Mouse (Mus musculus) kidney, adult 18-20 months (tissue): Measurements from ENCODE around the gene Surf4.
A peak's percentile ranks its signal among the peaks of the same experiment; 100 is the strongest.

Experiments used
- DNase-seq: peaks from one replicate; pipeline ENCODE4 v3.0.0; 2021

Surf4 gene

DNA sequence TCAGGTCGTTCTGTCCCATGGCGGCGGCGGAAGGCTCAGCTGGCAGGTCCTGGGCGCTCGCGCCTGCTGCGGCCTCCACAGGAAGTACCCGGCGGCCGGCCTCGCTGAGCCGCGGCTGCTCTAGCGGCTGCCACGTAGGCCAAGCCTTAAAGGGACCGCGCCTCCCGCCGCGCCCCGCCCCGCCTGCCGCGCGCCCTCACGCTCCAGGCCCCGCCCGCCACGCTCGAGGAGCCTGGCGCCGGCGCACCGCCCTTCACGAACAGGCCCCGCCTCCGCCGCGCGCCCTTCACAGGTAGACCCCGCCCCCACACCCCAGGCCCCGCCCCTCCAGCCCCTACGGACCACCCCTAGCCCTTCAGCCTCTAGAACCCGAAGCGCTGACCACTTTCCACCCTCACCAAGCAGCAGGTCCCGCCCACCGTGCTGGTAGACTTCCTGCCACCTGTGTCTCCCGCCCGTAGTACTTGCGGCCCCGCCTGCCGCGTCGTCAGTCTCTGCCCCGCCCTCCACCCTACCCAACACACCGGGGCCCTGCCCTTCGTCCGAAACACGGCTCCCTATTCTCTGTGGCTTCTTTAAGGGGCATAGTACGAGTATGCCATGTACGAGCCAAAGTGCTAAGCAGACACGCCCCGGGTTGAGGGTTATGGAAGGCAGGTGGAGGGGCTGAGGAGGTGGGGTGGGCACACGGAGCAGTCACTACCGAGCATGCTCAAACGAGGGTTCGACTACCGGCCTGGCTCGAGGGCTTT lies at the start of gene Surf4, which contains the start of gene Stkld1:
TSS of gene Surf4 (minus strand) at position 625 of the 752 bp plus-strand sequence.
TSS of gene Stkld1 (plus strand) at position 744 of the 752 bp plus-strand sequence.
- DNase-seq = peak; percentile 95

DNA sequence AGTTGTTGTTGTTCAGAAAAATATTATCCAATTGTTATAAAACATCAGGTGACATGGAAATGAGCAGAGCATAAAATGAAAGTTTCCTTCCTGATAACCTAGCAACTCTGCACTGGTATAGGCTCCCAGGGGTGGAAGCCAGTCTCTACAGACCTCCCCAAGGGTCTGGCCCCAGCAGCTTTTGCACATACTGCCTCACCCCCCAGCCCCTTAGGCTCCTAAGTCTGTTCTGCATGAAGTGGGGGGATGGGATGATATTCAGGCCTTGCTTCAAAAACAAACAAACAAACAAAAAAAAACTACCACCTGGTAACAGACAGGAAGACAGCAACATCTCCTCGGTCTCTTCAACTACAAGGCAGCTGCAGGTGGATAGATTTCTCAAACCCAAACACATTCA lies 46.6 kb upstream of the Surf4 start:
- no peak for DNase-seq

GRCm38 (mm10) chr2:26973960-26974359 lies 40.2 kb upstream of the Surf4 start:
- DNase-seq = no peak

GRCm38 (mm10) chr2:26973116-26973515 lies 39.4 kb upstream of the Surf4 start, which contains the start of gene Adamts13:
Adamts13 (plus strand) TSS chr2:26973416.
- DNase-seq = no peak

- DNase-seq = no peak
These were observed 33.5 kb upstream of the Surf4 start for GRCm38 (mm10) chr2:26967262-26967661.

DNA sequence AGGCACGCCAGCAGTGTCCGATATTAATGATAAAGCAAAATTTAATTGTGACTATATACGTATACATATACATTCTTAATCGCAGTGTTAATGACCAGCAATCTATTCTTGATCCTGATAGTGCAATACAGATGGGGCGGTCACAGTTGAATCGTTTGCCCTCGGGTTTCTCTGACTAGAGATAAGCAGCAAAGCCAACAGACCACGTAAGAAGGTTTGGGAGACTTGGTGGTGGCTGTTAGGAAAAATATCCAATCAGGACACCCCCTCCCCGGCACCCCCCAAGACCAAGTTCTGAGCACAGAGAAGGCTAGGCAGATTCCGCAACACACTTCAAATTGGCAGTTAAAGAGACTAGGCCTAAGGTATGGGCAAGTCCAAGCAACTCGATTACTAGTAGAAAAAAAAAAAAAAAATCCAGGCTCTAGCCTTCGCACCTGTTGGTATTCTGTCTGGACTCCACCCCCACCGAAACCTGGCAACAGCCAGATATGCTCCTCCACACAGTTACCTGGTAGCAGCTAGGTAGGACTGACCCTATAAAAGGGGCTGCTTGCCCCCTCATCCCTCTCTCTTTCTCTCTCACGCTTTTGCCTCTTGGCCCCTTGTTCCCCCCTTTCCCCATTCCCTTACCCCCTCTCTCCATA lies 31.1 kb upstream of the Surf4 start:
- no peak for DNase-seq

- DNase-seq = peak; percentile 94
These were observed 30.4 kb upstream of the Surf4 start, which contains the start of gene Rexo4 for GRCm38 (mm10) chr2:26963923-26964723. Rexo4 (minus strand) TSS chr2:26964386.

GRCm38 (mm10) chr2:26960756-26961155 lies 27.0 kb upstream of the Surf4 start:
- DNase-seq = peak; percentile 35

GRCm38 (mm10) chr2:26957488-26957859 lies 23.7 kb upstream of the Surf4 start:
- peak; percentile 16 for DNase-seq

DNA sequence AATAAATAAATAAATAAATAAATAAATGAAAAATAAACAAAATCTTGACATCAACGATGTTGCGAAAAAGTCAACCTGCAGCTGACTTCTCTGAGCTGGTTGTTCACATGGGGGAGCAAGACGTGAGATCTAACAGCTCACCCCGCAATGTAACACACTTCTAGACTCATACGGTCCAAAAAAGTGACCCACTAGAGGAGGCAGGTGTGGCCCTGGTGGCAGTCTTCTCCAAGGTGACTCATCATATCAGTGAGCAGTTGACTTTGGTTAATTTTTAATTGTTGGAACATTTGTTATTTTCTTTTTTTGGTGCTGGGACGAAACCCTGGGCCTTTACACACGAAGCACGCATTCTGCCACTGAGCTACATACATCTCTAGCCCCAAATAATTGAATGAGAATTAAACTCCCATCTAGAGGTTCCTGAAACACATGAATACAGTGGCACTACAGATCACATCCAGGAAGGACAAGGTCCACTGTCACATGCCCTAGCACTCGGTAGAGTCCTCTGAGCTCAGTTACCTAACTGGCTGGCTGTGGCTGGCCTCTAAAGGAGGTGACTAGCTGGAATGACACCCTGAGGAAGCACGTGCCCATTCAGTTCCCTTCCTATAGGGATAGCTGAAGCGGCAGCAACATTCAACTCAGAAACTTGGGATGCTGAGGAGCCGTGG lies 23.2 kb upstream of the Surf4 start:
- peak; percentile 22 for DNase-seq

GRCm38 (mm10) chr2:26954735-26955395 lies 21.1 kb upstream of the Surf4 start:
- DNase-seq = no peak

- no peak for DNase-seq
These were observed 19.1 kb upstream of the Surf4 start for GRCm38 (mm10) chr2:26952866-26953265.

DNA sequence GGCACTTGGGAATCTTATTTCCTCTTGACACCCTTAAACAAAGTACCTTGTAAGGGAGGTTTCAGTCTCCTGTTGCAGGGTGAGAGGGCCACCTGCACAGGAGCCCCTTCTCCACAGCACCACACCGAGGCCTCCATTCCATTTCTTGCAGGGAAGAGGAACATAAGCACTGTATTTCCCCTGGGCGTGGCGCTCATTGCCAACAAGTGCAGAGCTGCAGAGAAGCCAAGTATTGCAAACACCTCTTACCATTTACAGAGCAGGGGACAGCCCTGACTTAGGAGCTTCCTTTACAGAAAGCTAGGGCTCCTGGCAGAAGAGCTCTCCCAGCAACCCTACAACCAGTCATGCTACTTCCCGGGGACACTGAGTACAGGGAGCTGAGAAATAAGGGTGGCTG lies 18.5 kb upstream of the Surf4 start:
- DNase-seq = no peak

DNA sequence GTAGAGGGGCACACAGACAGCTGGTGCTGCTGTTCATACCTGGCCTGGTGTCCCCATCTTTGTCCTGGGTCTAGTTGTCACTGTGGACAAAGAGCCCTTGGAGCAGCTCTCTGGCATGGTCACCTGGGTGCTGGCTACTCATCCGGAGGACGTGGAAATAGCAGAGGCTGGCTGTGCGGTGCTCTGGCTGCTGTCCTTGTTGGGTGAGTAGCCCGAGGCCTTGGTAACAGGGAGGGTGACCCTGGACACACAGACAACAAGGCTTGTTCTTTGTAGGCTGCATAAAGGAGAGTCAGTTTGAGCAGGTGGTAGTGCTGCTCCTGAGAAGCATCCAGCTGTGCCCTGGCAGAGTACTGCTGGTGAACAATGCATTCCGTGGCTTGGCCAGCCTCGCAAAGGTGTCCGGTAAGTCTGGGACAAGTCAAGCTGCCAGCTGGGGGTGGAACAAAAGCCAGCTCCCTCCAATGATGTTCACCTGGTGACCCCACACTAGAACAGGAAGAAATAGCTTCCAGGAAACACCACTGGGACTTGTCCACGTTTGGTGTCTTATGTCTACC lies 17.7 kb upstream of the Surf4 start:
- DNase-seq = no peak

GRCm38 (mm10) chr2:26950411-26950810 lies 16.7 kb upstream of the Surf4 start:
- DNase-seq = no peak

DNA sequence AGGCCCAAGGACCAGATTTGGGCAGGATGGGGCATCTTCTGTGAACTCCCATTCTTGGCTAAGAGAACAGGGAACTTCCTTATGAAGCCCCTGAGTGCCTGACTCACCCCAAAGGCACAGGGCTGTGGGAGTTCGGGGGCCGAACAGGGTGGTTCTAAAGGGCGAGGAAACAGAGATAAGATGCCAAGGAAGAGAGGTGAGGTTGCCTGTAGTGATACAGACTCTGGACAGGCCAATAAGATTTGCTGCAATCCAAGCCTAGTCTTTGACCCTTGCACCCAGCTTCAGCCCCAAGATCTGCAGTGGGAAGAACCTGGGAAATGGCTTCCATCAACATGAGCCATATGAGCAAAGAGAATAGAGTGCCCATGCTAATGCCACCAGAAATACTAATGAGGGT lies 9.5 kb upstream of the Surf4 start:
- DNase-seq = no peak

DNA sequence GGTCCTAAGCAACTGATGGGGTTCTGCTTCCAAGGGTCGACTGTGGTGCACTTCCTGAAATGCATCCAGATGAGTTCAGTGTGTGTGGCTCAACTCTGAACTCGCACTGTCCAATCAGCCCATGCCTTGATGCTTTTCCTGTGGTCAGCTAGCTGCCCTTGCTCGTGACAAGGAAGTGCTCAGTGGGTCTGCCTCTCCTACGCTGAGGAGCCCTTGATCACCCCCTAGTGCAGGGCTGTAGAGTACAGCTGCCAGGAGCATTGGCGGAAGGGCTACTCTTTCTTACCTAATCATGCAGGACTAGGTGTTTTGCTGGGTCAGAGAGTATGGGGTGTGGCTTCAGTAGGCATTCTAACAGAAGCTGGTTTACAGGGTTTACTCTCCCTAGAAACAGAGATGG lies 7.8 kb upstream of the Surf4 start:
- no peak for DNase-seq

GRCm38 (mm10) chr2:26936425-26936824 lies 2.7 kb upstream of the Surf4 start:
- no peak for DNase-seq

DNA sequence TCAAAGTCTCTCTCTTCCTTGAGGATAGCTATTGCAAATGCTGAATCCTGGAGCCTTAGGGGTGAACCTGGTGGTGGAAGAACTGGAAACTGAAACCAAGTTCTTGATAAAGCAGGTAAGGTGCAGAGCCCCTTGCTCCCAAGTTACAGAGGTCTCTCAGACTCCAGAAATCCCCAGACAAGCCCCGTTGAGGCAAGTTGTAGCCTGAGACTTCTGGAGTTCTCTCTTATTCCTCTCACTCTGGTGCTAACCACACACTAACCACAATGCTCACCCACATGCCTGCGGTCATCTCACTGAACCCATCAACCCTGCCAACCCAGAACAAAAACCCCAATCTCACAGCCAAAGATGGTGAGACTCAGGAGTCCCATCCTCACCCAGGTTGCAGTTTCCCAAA lies 1.6 kb upstream of the Surf4 start:
- DNase-seq = no peak

DNA sequence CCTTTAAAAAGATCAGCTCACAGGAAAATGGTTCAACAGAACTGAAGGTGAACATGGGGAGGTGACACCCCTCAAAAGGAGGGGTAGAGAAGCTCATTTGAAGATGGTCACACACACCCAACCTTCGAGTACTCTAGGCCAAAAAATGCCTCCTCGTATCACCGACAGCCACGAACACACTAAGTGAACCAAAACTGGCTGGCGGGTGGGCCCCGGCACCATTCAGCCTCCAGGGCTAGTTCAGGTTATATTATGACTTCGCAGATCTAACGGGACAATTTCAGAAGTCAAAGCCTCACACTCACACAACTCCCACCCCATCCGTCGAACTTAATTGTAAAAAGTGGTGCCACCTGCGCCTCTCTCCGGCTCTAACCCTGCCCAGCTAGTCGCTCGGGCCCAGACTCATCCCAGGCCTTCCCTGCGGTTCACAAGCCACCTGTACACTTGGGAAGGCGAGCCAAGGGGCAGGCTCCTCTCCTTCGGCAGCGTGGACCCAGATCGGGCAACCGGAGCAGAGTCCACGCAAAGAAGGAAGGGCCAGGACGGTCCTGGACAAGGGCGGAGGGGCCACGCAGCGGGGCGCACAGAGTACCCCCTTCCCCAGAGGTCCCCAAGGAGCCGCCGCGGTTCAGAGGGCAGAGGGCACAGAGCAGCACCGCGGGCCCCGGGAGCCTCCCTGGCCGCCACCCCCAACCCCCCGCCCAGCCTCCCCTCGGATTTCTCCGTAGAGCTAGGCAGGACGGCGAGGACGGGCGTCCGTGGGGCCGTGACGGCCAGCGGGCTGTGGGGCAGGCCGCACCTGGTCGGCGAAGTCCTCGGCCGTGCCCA lies 1.0 kb downstream of the Surf4 start:
- DNase-seq = peak; percentile 69

- peak; percentile 66 for DNase-seq
These were observed 3.3 kb downstream of the Surf4 start for GRCm38 (mm10) chr2:26930390-26930789.
